Mouse (Mus musculus): ENCODE measurements around the gene Tlx3. TPM values are rescaled to one million over a fixed set of nuclear protein-coding genes. Genes with fewer than 3 reads are reported as not detected.

The Tlx3 gene
- polyA plus RNA-seq, 1 experiment from 2014 or later = 17.9 TPM

GRCm38 (mm10) chr11:33156436-33157015 lies 46.9 kb downstream of the Tlx3 start:
- no peaks in the 10 kb centered on the region for H3K27me3 ChIP-seq (ENCODE audit: insufficient read depth, poor library complexity, severe bottlenecking)

GRCm38 (mm10) chr11:33154459-33154858 lies 48.9 kb downstream of the Tlx3 start:
- Histone ChIP-seq H3K27me3 (ENCODE audit: insufficient read depth, poor library complexity, severe bottlenecking) (no peaks in the 10 kb centered on the region), H3K36me3 (peaks cover 100% of the 10 kb centered on the region), H3K4me1 (replicated peaks) (no peaks in the 10 kb centered on the region), H3K9me3 (no peaks in the 10 kb centered on the region), H3K27ac (no peak overlapping the region), H3K4me3 (no peak overlapping the region)
- WGBS = 93% methylated on average over 3 of the region's 3 CpGs
- no peak for DNase-seq (ENCODE audit: low spot score)

More at GRCm38 (mm10) chr11:33156436-33157015, 46.9 kb downstream of the Tlx3 start:
- WGBS = 92% methylated on average over 4 of the region's 4 CpGs
- Histone ChIP-seq H3K9me3 (no peaks in the 10 kb centered on the region), H3K4me3 (no peak overlapping the region), H3K4me1 (replicated peaks) (peaks cover 13% of the 10 kb centered on the region), H3K36me3 (peaks cover 100% of the 10 kb centered on the region), H3K27ac (no peak overlapping the region)
- no peak for DNase-seq (ENCODE audit: low spot score)

GRCm38 (mm10) chr11:33152997-33153396 lies 50.4 kb downstream of the Tlx3 start:
- WGBS = 90% methylated on average over 1 of the region's 1 CpGs
- peaks cover 87% of the 10 kb centered on the region for H3K36me3 ChIP-seq
- H3K27ac ChIP-seq = no peak overlapping the region
- DNase-seq (ENCODE audit: low spot score) = no peak
- H3K4me3 ChIP-seq = no peak overlapping the region
- H3K4me1 ChIP-seq (replicated peaks) = peaks cover 7% of the 10 kb centered on the region
- H3K9me3 ChIP-seq = no peaks in the 10 kb centered on the region
- 0 out of 2 replicates have a peak, but pooled peaks cover 1% of the 10 kb centered on the region for H3K27me3 ChIP-seq (ENCODE audit: insufficient read depth, poor library complexity, severe bottlenecking)

GRCm38 (mm10) chr11:33151780-33152145 lies 51.6 kb downstream of the Tlx3 start:
- H3K36me3 ChIP-seq = peaks cover 75% of the 10 kb centered on the region
- 79% methylated on average over 4 of the region's 4 CpGs for WGBS
- DNase-seq (ENCODE audit: low spot score) = no peak
- H3K27me3 ChIP-seq (ENCODE audit: insufficient read depth, poor library complexity, severe bottlenecking) = peaks cover 14% of the 10 kb centered on the region
- H3K9me3 ChIP-seq = no peaks in the 10 kb centered on the region
- H3K4me1 ChIP-seq (replicated peaks) = peaks cover 20% of the 10 kb centered on the region
- H3K27ac ChIP-seq = no peak overlapping the region
- H3K4me3 ChIP-seq = no peak overlapping the region

GRCm38 (mm10) chr11:33151128-33151779 lies 52.1 kb downstream of the Tlx3 start:
- Histone ChIP-seq H3K36me3 (peaks cover 70% of the 10 kb centered on the region), H3K4me1 (replicated peaks) (peaks cover 24% of the 10 kb centered on the region), H3K9me3 (no peaks in the 10 kb centered on the region), H3K4me3 (no peak overlapping the region), H3K27ac (no peak overlapping the region), H3K27me3 (ENCODE audit: insufficient read depth, poor library complexity, severe bottlenecking) (peaks cover 19% of the 10 kb centered on the region)
- 73% methylated on average over 3 of the region's 3 CpGs for WGBS
- DNase-seq (ENCODE audit: low spot score) = no peak

Other genes with a start within 250 kb of the Tlx3 start
- gene Fgf18, start 56.2 kb downstream of the Tlx3 start, polyA plus RNA-seq (2016; fragmentation: Nextera tagmentation; extraction: Ambion mirVana) = 5.9 and 7.7 TPM in 2 replicates
- 691 and 1,253 TPM in 2 replicates for gene Npm1, start 40.4 kb downstream of the Tlx3 start, polyA plus RNA-seq (2016; fragmentation: Nextera tagmentation; extraction: Ambion mirVana)
- not detected in 2 replicates for gene Gm12117, start 73.1 kb upstream of the Tlx3 start, polyA plus RNA-seq (2016; fragmentation: Nextera tagmentation; extraction: Ambion mirVana)

All from hindbrain, embryonic 10.5 days (tissue).